Mouse (Mus musculus) layer of hippocampus, postnatal 10 days (tissue): ENCODE data around the gene Gtpbp10. TPM values are rescaled to one million over a fixed set of nuclear protein-coding genes. Genes with fewer than 3 reads are reported as not detected.

Source experiments
- DNase-seq, 2 experiments: peaks; one replicate each; pipeline ENCODE4 v3.0.0; 2021; ENCODE audit warnings: low spot score in 2 of 2
- long read RNA-seq: library from polyadenylated mRNA; stranded (forward); transcript quantifications from one replicate; pipeline ENCODE4 v2.0.0, GENCODE M21; 2023
- total RNA-seq, 2 experiments: library from RNA; stranded (reverse); gene quantifications; 2 replicates each; pipeline ENCODE4 v1.2.3; 2021

Gene Gtpbp10
- total RNA-seq, result 10 to 100 TPM; 10.1 to 12.4 TPM
- long read RNA-seq, transcript Gtpbp10-202 (10 exons, 2,972 nt), result major isoform, 7 of 10 reads
- long read RNA-seq, partial matches to known transcripts, result 1 of 10 reads
- long read RNA-seq, other reads (novel, unspliced or antisense), result 2 of 10 reads

- peak; percentile 94 to 96 for DNase-seq
These were observed at the start of gene Gtpbp10 for GRCm38 (mm10) chr5:5559079-5559740. TSS of gene Gtpbp10 (minus strand) at chr5:5559538.

- DNase-seq, result no peak
These were observed 28.3 kb upstream of the Gtpbp10 start for GRCm38 (mm10) chr5:5587686-5588085.

GRCm38 (mm10) chr5:5573749-5574317, 14.5 kb upstream of the Gtpbp10 start, which contains the start of gene Gm8773:
TSS of gene Gm8773 (plus strand) at chr5:5573799.
- peak; percentile 9 to 16 for DNase-seq

GRCm38 (mm10) chr5:5562435-5562834, 3.1 kb upstream of the Gtpbp10 start:
- DNase-seq, result no peak

- DNase-seq, result no peak
These were observed 1.8 kb upstream of the Gtpbp10 start for GRCm38 (mm10) chr5:5561041-5561706.

- no peak for DNase-seq
These were observed 460 bp upstream of the Gtpbp10 start for GRCm38 (mm10) chr5:5559798-5560197.

GRCm38 (mm10) chr5:5551110-5551509, 8.2 kb downstream of the Gtpbp10 start:
- no peak for DNase-seq

GRCm38 (mm10) chr5:5540385-5540784, 19.0 kb downstream of the Gtpbp10 start:
- no peak for DNase-seq

GRCm38 (mm10) chr5:5539771-5540170, 19.6 kb downstream of the Gtpbp10 start:
- no peak for DNase-seq

GRCm38 (mm10) chr5:5536131-5536530, 23.2 kb downstream of the Gtpbp10 start:
- DNase-seq, result no peak

GRCm38 (mm10) chr5:5533656-5534420, 25.5 kb downstream of the Gtpbp10 start:
- no peak for DNase-seq

- DNase-seq, result no peak
These were observed 43.9 kb downstream of the Gtpbp10 start for GRCm38 (mm10) chr5:5515411-5515810.

- DNase-seq, result peak; percentile 95 to 97
These were observed 44.9 kb downstream of the Gtpbp10 start, which contains the start of gene Cldn12 for GRCm38 (mm10) chr5:5514196-5515076. TSS of gene Cldn12 (minus strand) at chr5:5514958.

GRCm38 (mm10) chr5:5511401-5511800, 47.9 kb downstream of the Gtpbp10 start:
- DNase-seq, result no peak

GRCm38 (mm10) chr5:5510989-5511388, 48.3 kb downstream of the Gtpbp10 start:
- DNase-seq, result no peak

- no peak for DNase-seq
These were observed 48.9 kb downstream of the Gtpbp10 start for GRCm38 (mm10) chr5:5510304-5510887.

- peak in 1 of 2 experiments; percentile 26 for DNase-seq
These were observed 51.1 kb downstream of the Gtpbp10 start for GRCm38 (mm10) chr5:5508231-5508630.

- DNase-seq, result peak; percentile 70 to 73
These were observed 51.6 kb downstream of the Gtpbp10 start for GRCm38 (mm10) chr5:5507701-5508225.

GRCm38 (mm10) chr5:5504456-5504855, 54.9 kb downstream of the Gtpbp10 start:
- DNase-seq, result no peak

- no peak for DNase-seq
These were observed 56.0 kb downstream of the Gtpbp10 start for GRCm38 (mm10) chr5:5503381-5503780.
